Mouse (Mus musculus) limb, embryonic 13.5 days (tissue): ENCODE data around the gene Ift122. TPM values are rescaled to one million over a fixed set of nuclear protein-coding genes. Genes with fewer than 3 reads are reported as not detected.

ENCODE experiments used
- ATAC-seq: fragments of 200-750 bp; cut with Nextera tagmentation; 2 replicates; pipeline ENCODE4 v1.8.0; 2017; ENCODE audit warnings: low read depth, moderate number of reproducible peaks, moderate TSS enrichment; ENCODE audit not compliant: low FRiP score
- H3K27ac ChIP-seq: fragments of 300-500 bp; sonication (generic); 2 replicates; pipeline ENCODE4 v1.5.1; 2015; ENCODE audit warnings: inconsistent platforms, mild to moderate bottlenecking, moderate library complexity
- H3K27me3 ChIP-seq: fragments of 300-500 bp; sonication (generic); 2 replicates; pipeline ENCODE4 v1.6.1; 2015; ENCODE audit warnings: mild to moderate bottlenecking, inconsistent platforms
- H3K36me3 ChIP-seq: fragments of 300-500 bp; sonication (generic); 2 replicates; pipeline ENCODE4 v1.6.1; 2015; ENCODE audit warnings: inconsistent platforms, mild to moderate bottlenecking, moderate library complexity
- H3K4me1 ChIP-seq: fragments of 300-500 bp; sonication (generic); 2 replicates; pipeline ENCODE4 v1.6.1; 2015; ENCODE audit warnings: inconsistent platforms
- H3K4me2 ChIP-seq: fragments of 300-500 bp; sonication (generic); replicated peaks from 2 replicates; pipeline ENCODE4 v1.6.1; 2015; ENCODE audit warnings: inconsistent platforms, mild to moderate bottlenecking, moderate library complexity
- H3K4me3 ChIP-seq: fragments of 300-500 bp; sonication (generic); 2 replicates; pipeline ENCODE4 v1.5.1; 2015; ENCODE audit warnings: moderate library complexity, mild to moderate bottlenecking, inconsistent platforms
- H3K9ac ChIP-seq: fragments of 300-500 bp; sonication (generic); 2 replicates; pipeline ENCODE4 v1.6.1; 2015; ENCODE audit warnings: mild to moderate bottlenecking, inconsistent platforms
- H3K9me3 ChIP-seq: fragments of 300-500 bp; sonication (generic); 2 replicates; pipeline ENCODE4 v1.6.1; 2016; ENCODE audit warnings: inconsistent platforms
- WGBS: fragments of 180-500 bp; shearing (Covaris S2); methylation state at CpG from one replicate; pipeline ENCODE4 v1.1.7; 2015; 5-methylcytosine and 5-hydroxymethylcytosine counted together
- polyA plus RNA-seq: library from polyadenylated mRNA; unstranded; fragments of >200 nt; fragmentation: Nextera tagmentation; extraction: Ambion mirVana; gene quantifications from 2 replicates; pipeline ENCODE4 v1.2.1, GENCODE M21; 2015

Gene Ift122
- 25.8 and 27.9 TPM in 2 replicates for polyA plus RNA-seq

- peaks cover 43% of the 10 kb centered on the region for H3K4me1 ChIP-seq
- H3K4me3 ChIP-seq, result peak within 1 kb of the TSS; percentile 66
- peak within 1 kb of the TSS; percentile 85 for H3K4me2 ChIP-seq
- peaks cover 19% of the 10 kb centered on the region for H3K36me3 ChIP-seq
- WGBS, result under 1% methylated on average over 51 of the region's 51 CpGs
- peak within 1 kb of the TSS; percentile 84 for H3K27ac ChIP-seq
- H3K9me3 ChIP-seq, result no peaks in the 10 kb centered on the region
- H3K27me3 ChIP-seq, result no peaks in the 10 kb centered on the region
- H3K9ac ChIP-seq, result peak within 1 kb of the TSS; percentile 78
- ATAC-seq, result peak; percentile 97
These were observed at the start of gene Ift122, which contains the start of gene Mbd4 for GRCm38 (mm10) chr6:115853091-115853813. Gene Ift122, plus strand, starts transcription at chr6:115853470. Gene Mbd4, minus strand, starts transcription at chr6:115853371.

DNA sequence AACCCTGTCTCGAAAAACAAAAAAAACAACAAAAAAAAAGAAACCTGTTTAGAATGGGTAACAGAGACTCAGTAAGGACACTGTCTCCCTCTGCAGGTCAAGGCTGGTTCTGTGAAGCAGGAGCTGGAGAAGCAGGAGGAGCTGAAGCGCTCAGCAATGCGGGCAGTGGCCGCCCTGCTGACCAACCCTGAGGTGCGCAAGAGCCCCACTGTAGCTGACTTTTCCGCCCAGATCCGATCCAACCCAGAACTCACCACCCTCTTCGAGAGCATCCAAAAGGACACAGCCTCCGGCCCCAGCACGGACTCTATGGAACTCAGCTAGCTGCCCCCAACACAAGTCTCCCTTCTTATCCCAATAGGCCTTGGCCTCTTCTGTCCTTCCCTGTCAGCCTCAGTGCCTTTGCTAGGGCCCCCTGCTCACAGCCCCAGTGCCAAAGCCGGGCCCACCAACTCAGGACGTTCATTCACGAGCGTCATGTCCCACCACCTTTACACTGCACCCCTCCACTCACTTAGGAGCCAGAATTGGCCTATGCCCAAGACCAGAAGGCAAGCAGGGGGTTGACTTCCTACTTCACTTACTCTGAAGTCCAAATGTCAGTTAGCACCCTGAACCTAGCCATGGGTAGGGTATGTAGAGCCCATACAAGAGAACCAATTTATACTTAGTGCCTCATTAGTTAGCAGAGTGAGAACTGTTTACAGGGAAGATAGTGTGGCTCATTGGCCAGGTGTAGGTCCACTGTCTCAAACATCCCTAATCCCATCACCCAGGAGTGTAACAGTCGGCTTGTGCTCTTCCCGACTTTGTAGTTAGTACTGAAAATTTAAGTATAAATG is 49.5 kb upstream of the Ift122 start:
- Histone ChIP-seq H3K9me3 (no peaks in the 10 kb centered on the region), H3K27ac (no peak overlapping the region), H3K36me3 (peaks cover 85% of the 10 kb centered on the region), H3K4me3 (no peak overlapping the region), H3K4me1 (peaks cover 20% of the 10 kb centered on the region), H3K27me3 (no peaks in the 10 kb centered on the region), H3K4me2 (no peak overlapping the region), H3K9ac (no peak overlapping the region)
- 44% methylated on average over 16 of the region's 16 CpGs for WGBS
- ATAC-seq, result peak; percentile 26

DNA sequence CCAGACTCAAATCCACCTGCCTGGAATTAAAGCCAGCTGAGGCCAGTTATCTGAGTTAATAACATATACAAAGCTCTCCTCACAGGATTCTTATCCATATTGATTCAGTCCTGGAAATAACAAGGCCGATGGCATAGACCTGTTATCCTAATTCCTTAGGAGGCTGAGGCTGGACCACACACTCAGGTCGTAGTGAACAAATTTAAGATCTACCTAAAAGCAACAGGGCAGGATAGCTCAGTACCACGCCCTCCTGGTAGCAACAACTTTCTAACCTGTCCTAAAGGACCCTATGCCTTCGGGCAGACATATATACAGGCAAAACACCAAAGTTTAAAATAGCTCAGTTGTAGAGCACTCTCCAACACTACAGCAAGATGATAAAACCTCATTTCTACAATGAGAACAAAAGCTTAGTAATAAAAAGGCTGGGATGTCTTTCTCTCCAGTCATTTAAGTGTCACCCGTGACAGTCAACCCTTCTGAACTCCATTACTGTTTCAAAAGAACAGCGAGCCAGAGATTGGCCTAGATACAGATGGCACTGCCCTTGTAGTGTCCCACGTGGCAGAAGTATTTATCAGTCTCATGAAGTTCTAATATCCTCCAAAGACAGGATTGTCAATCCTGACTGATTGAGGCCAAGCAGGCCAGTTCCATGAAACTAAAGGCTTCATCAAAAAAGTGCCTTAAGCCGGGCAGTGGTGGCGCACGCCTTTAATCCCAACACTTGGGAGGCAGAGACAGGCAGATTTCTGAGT is 48.7 kb upstream of the Ift122 start:
- Histone ChIP-seq H3K27ac (no peak overlapping the region), H3K4me1 (peaks cover 20% of the 10 kb centered on the region), H3K36me3 (peaks cover 77% of the 10 kb centered on the region), H3K9me3 (no peaks in the 10 kb centered on the region), H3K9ac (no peak overlapping the region), H3K27me3 (no peaks in the 10 kb centered on the region), H3K4me2 (no peak overlapping the region), H3K4me3 (no peak overlapping the region)
- no peak for ATAC-seq
- 67% methylated on average over 10 of the region's 10 CpGs for WGBS

DNA sequence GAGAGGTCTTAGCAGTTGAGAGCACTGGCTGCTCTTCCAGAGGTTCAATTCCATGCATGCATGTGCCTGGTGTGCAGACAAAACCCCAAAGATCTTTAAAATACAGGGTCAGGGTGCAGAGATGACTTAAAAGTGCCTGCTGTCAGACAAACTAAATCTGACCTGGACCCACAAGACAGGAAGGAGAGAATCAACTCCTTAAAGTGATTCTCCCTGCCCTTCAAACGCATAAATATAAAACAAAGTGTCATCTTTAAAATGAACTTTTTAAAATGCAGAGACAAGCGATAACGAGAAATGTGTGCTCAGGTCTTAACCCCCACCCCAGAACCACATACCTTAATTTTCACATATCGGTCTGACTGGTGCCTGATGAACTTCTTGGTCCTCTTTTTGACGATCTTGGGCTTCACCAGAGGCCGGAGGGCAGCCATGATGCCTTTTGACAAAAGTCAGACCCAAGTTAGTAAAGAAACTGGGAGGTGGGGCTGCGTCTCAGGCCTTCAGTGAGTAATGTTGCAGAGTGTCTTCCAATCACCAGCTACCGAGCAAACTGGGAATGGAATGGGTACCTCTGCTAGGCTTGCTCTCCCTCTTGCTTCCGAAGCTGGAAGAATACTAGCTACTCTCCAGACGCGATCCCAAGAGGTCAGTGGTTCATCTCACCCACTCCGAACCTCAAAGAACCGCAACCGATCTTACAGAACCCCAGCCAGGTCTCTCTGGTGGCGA is 45.6 kb upstream of the Ift122 start:
- H3K9me3 ChIP-seq, result no peaks in the 10 kb centered on the region
- H3K4me1 ChIP-seq, result peaks cover 20% of the 10 kb centered on the region
- H3K4me2 ChIP-seq, result peak overlapping the region; percentile 96
- peak overlapping the region; percentile 99 for H3K9ac ChIP-seq
- peak overlapping the region; percentile 100 for H3K4me3 ChIP-seq
- peaks cover 48% of the 10 kb centered on the region for H3K36me3 ChIP-seq
- no peaks in the 10 kb centered on the region for H3K27me3 ChIP-seq
- peak overlapping the region; percentile 97 for H3K27ac ChIP-seq
- WGBS, result 3% methylated on average over 15 of the region's 15 CpGs
- no peak for ATAC-seq

GRCm38 (mm10) chr6:115808196-115808487 is 45.1 kb upstream of the Ift122 start:
- WGBS, result under 1% methylated on average over 22 of the region's 22 CpGs
- Histone ChIP-seq H3K9ac (peak overlapping the region; percentile 99), H3K27ac (peak overlapping the region; percentile 97), H3K9me3 (no peaks in the 10 kb centered on the region), H3K4me1 (peaks cover 20% of the 10 kb centered on the region), H3K27me3 (no peaks in the 10 kb centered on the region), H3K4me2 (peak overlapping the region; percentile 96), H3K36me3 (peaks cover 43% of the 10 kb centered on the region), H3K4me3 (peak overlapping the region; percentile 100)
- no peak for ATAC-seq

DNA sequence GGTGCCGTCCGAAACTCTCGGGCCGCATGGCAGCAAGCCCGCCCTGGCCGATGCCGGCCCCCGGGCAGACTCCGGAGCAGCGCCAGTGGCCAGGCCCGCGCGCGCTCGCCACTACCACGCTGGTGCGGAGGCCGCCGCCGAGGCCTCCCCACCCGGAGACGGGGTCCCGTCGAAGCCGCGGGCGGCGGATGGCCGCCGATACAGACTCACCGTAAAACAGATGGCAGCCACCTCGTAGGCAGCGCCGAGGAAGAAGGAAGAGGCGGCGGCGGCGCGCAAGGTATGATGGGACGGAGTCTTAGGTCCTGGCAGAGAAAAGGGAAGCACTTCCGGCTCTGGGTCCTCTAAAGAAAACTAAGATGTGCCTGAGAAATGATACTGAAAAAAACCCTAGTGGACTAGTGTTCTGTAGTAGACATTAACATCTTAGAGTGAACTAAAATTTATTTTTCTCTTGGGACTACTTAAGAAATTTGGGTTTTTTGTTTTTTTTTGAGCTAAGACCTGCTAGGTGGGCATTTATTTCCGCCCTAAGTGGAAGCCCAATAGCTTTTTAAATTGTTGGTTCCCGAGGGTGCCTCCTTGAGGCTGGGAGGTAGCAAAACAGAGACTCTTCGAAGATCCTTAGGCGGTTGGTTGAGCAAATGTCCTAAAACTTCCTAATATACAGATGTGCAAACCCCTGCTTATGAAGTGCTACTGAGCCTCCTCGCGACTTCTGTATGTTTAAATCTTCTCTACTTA is 44.6 kb upstream of the Ift122 start, which contains the start of gene Rpl32:
TSS of gene Rpl32 (minus strand) at position 260 of the 744 bp plus-strand sequence.
- H3K4me1 ChIP-seq, result peaks cover 20% of the 10 kb centered on the region
- peak; percentile 86 for ATAC-seq
- peak within 1 kb of the TSS; percentile 97 for H3K27ac ChIP-seq
- peak within 1 kb of the TSS; percentile 99 for H3K9ac ChIP-seq
- no peaks in the 10 kb centered on the region for H3K27me3 ChIP-seq
- H3K4me3 ChIP-seq, result peak within 1 kb of the TSS; percentile 100
- peaks cover 39% of the 10 kb centered on the region for H3K36me3 ChIP-seq
- no peaks in the 10 kb centered on the region for H3K9me3 ChIP-seq
- peak within 1 kb of the TSS; percentile 96 for H3K4me2 ChIP-seq
- WGBS, result under 1% methylated on average over 47 of the region's 47 CpGs

DNA sequence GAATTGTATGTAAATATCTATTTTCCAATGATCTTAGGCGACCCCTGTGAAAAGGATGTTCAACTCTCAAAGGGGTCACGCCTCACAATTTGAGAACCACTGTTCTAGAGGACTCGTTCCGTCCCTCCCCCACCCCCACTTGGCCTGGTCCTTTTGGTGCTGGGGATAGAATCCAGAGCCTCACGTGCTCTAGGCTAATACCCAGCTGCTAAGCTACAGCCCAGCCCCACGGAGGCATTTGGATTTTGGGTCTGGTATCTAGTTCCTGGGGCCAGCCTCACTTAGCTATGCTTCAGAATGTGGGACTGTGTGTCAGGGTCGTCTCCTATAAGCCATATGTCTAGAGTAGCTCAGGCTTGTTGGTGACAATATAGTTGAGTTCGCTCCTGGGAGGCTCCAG is 41.7 kb upstream of the Ift122 start:
- 68% methylated on average over 8 of the region's 8 CpGs for WGBS
- H3K9ac ChIP-seq, result no peak overlapping the region
- ATAC-seq, result no peak

DNA sequence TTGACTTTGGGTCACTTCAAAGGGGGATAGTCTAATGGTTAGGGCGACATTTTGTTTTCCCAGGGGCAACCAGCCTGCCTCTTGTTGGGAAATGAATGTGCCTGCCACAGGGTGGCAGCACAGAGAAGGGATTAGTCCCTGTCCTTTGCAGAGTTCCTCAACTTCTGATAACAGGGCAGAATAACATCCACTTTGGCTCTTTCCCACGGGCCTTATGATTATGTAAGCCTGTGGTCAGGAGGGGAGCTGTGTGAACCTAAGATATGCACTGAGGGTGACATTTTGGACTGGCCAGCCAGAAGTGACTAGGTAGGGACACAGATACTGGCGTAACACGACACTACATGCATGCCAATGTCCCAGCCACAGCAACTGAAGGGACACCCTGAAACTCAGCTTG is 39.2 kb upstream of the Ift122 start:
- Histone ChIP-seq H3K4me1 (0 out of 2 replicates have a peak, but pooled peaks cover 3% of the 10 kb centered on the region), H3K4me2 (no peak overlapping the region), H3K9ac (0 out of 2 replicates have a peak overlapping the region, but pooled peaks have one; percentile 32), H3K27ac (no peak overlapping the region), H3K9me3 (no peaks in the 10 kb centered on the region), H3K27me3 (no peaks in the 10 kb centered on the region), H3K36me3 (no peaks in the 10 kb centered on the region), H3K4me3 (no peak overlapping the region)
- ATAC-seq, result no peak
- 41% methylated on average over 4 of the region's 4 CpGs for WGBS

More for the DNA sequence above, 41.7 kb upstream of the Ift122 start:
- no peaks in the 10 kb centered on the region for H3K9me3 ChIP-seq
- no peak overlapping the region for H3K4me2 ChIP-seq
- no peak overlapping the region for H3K4me3 ChIP-seq
- H3K36me3 ChIP-seq, result peaks cover 10% of the 10 kb centered on the region
- no peak overlapping the region for H3K27ac ChIP-seq
- no peaks in the 10 kb centered on the region for H3K27me3 ChIP-seq
- peaks cover 13% of the 10 kb centered on the region for H3K4me1 ChIP-seq

DNA sequence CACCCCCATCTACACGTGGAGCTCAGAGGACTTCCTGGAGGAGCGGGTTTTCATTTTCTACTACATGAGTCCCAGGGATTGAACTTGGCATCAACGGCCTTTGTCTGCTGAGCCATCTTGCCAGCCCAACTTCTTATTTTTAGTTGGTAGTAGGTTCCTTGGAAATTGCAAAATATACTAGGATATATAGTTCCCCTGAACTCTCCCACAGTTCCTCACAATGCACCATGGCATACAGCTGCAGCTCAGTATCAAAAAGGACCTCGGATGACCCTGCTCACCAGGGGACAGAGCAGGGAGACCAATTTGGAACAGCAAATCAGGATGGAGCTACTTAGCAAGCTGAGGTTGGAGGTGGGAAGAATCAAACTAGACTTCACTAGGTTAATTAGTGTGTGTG is 38.2 kb upstream of the Ift122 start:
- H3K27ac ChIP-seq, result no peak overlapping the region
- H3K4me2 ChIP-seq, result no peak overlapping the region
- 0 out of 2 replicates have a peak, but pooled peaks cover 3% of the 10 kb centered on the region for H3K4me1 ChIP-seq
- WGBS, result 75% methylated on average over 4 of the region's 4 CpGs
- H3K4me3 ChIP-seq, result no peak overlapping the region
- H3K9me3 ChIP-seq, result no peaks in the 10 kb centered on the region
- H3K36me3 ChIP-seq, result no peaks in the 10 kb centered on the region
- ATAC-seq, result no peak
- no peak overlapping the region for H3K9ac ChIP-seq
- H3K27me3 ChIP-seq, result no peaks in the 10 kb centered on the region

DNA sequence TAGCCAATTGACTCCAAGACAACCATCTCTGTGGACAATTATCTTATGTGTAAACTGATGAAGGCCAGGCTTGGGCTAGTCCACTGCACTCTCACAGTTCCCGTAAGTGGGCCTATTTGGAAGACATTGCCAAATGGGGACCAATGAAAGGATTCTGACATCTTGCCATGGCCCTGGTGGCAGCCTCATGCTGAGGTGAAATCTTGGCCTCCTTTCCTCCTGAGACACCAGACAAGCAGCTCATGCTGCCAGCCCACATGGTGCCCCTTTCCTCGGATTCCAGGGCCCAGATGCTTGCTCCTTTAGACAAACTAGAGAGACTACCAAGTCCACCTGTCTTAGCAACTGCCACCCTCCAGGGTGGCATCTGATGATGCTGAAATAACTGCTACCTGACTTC is 35.1 kb upstream of the Ift122 start:
- Histone ChIP-seq H3K27ac (no peak overlapping the region), H3K4me3 (no peak overlapping the region), H3K4me1 (0 out of 2 replicates have a peak, but pooled peaks cover 3% of the 10 kb centered on the region), H3K36me3 (no peaks in the 10 kb centered on the region), H3K27me3 (no peaks in the 10 kb centered on the region), H3K9ac (no peak overlapping the region), H3K4me2 (no peak overlapping the region), H3K9me3 (no peaks in the 10 kb centered on the region)
- no peak for ATAC-seq
- WGBS, result 68% methylated on average over 2 of the region's 2 CpGs
